Mouse (Mus musculus) midbrain, embryonic 14.5 days (tissue): ENCODE data around the gene Ttyh2. TPM values are rescaled to one million over a fixed set of nuclear protein-coding genes. Genes with fewer than 3 reads are reported as not detected.

Experiments used
- ATAC-seq: fragments of 200-750 bp; cut with Nextera tagmentation; 2 replicates; pipeline ENCODE4 v1.8.0; 2017; ENCODE audit warnings: moderate number of reproducible peaks, moderate library complexity; ENCODE audit not compliant: low FRiP score, low TSS enrichment
- DNase-seq: peaks from one replicate; pipeline ENCODE4 v3.0.0-alpha.2; 2015
- H3K27ac ChIP-seq: fragments of 300-500 bp; sonication (generic); replicated peaks from 2 replicates; pipeline ENCODE4 v1.5.1; 2014; ENCODE audit warnings: mild to moderate bottlenecking, low read depth, low read length, moderate library complexity
- H3K27me3 ChIP-seq: fragments of 300-500 bp; sonication (generic); 2 replicates; pipeline ENCODE4 v1.6.1; 2014; ENCODE audit warnings: low read length, control low read depth, mixed read lengths; ENCODE audit not compliant: control insufficient read depth, insufficient read depth
- H3K36me3 ChIP-seq: fragments of 300-500 bp; sonication (generic); 2 replicates; pipeline ENCODE4 v1.6.1; 2014; ENCODE audit warnings: low read length, control low read depth; ENCODE audit not compliant: control insufficient read depth, insufficient read depth
- H3K4me1 ChIP-seq: fragments of 300-500 bp; sonication (generic); 2 replicates; pipeline ENCODE4 v1.6.1; 2014; ENCODE audit warnings: mild to moderate bottlenecking, antibody characterized with exemption, low read length, control low read depth; ENCODE audit not compliant: control insufficient read depth, insufficient read depth
- H3K4me2 ChIP-seq: fragments of 300-500 bp; sonication (generic); 2 replicates; pipeline ENCODE4 v1.6.1; 2014; ENCODE audit warnings: mild to moderate bottlenecking, low read length, moderate library complexity
- H3K4me3 ChIP-seq: fragments of 300-500 bp; sonication (generic); replicated peaks from 2 replicates; pipeline ENCODE4 v1.5.1; 2014; ENCODE audit warnings: low read depth, low read length
- H3K9ac ChIP-seq: fragments of 300-500 bp; sonication (generic); replicated peaks from 2 replicates; pipeline ENCODE4 v1.6.1; 2014; ENCODE audit warnings: mild to moderate bottlenecking, low read length, moderate library complexity
- H3K9me3 ChIP-seq: fragments of 300-500 bp; sonication (generic); 2 replicates; pipeline ENCODE4 v1.6.1; 2016; ENCODE audit warnings: low read length, control low read depth, mixed read lengths; ENCODE audit not compliant: control insufficient read depth
- WGBS: fragments of 180-500 bp; shearing (Covaris S2); extraction: QIAGEN DNeasy Blood & Tissue Kit; methylation state at CpG from one replicate; pipeline ENCODE4 v1.1.7; 2014; 5-methylcytosine and 5-hydroxymethylcytosine counted together
- polyA plus RNA-seq: library from polyadenylated mRNA; unstranded; fragments of >200 nt; fragmentation: Nextera tagmentation; extraction: Ambion mirVana; gene quantifications from 2 replicates; pipeline ENCODE4 v1.2.1, GENCODE M21; 2014

Ttyh2 gene
- polyA plus RNA-seq, 1 experiment from 2014 or later = 31.0 TPM

DNA sequence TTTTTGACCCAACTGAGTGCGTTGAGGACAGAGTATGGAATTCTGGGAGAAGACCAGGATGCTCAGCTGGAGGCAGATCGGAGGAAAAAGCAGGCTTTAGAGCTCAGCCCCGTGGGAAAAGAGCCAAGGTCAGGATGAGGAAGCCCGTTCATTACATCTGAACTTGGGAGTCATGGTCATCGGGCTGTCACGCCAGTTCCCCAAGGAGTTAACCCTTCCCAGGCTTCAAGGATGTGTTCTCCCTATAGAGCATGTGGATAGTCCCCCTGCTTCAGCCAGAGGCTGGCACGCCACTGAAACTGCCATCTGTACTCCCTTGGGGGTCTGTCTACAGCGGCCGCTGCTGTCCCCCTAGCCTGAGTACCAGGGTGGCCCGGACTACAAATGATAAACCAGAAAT, 5.1 kb downstream of the Ttyh2 start:
- ATAC-seq (no peak), DNase-seq (no peak)
- WGBS = 59% methylated on average over 10 of the region's 10 CpGs
- 0 out of 2 replicates have a peak overlapping the region, but pooled peaks have one; percentile 3 for H3K9ac ChIP-seq
- H3K27ac ChIP-seq = no peak overlapping the region
- peaks cover 14% of the 10 kb centered on the region for H3K4me1 ChIP-seq
- H3K27me3 ChIP-seq = peaks cover 3% of the 10 kb centered on the region; the same call in 1 of the 2 replicates
- no peak overlapping the region for H3K4me3 ChIP-seq
- no peaks in the 10 kb centered on the region for H3K9me3 ChIP-seq
- H3K36me3 ChIP-seq = no peaks in the 10 kb centered on the region
- H3K4me2 ChIP-seq = no peak overlapping the region

DNA sequence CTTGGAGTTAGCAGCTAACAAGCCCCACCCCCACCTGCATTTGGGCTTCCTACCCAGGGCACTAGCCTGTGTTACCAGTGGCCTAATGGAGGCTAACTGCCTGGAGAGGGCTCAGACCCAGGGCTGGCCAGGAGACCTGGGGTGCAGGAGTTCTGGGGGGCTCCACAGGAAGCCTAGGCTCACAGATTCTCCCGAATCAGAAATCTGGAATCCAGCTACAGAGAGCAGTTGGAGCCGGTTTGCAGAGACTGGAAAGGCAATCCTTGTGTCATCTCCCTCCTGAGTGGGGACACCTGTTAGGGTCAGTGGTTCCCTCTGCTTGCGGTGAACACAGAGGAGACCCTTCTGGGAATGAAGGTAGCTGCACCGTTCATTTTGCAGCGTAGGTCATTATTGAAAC, 5.8 kb downstream of the Ttyh2 start:
- no peak for DNase-seq
- H3K4me3 ChIP-seq = no peak overlapping the region
- H3K4me1 ChIP-seq = peaks cover 8% of the 10 kb centered on the region
- no peak for ATAC-seq
- H3K27me3 ChIP-seq = no peaks in the 10 kb centered on the region
- H3K4me2 ChIP-seq = no peak overlapping the region
- WGBS = 57% methylated on average over 5 of the region's 5 CpGs
- no peaks in the 10 kb centered on the region for H3K9me3 ChIP-seq
- no peak overlapping the region for H3K9ac ChIP-seq
- H3K27ac ChIP-seq = no peak overlapping the region
- H3K36me3 ChIP-seq = no peaks in the 10 kb centered on the region

GRCm38 (mm10) chr11:114682321-114682900, 7.2 kb downstream of the Ttyh2 start:
- 96% methylated on average over 13 of the region's 13 CpGs for WGBS
- no peak for DNase-seq
- no peaks in the 10 kb centered on the region for H3K36me3 ChIP-seq

GRCm38 (mm10) chr11:114683029-114683721, 7.9 kb downstream of the Ttyh2 start:
- Histone ChIP-seq H3K27me3 (no peaks in the 10 kb centered on the region), H3K27ac (no peak overlapping the region), H3K9me3 (no peaks in the 10 kb centered on the region), H3K9ac (no peak overlapping the region), H3K4me1 (peaks cover 8% of the 10 kb centered on the region; the same call in 1 of the 2 replicates), H3K4me2 (no peak overlapping the region), H3K4me3 (no peak overlapping the region), H3K36me3 (no peaks in the 10 kb centered on the region)
- ATAC-seq (no peak), DNase-seq (no peak)
- 84% methylated on average over 10 of the region's 10 CpGs for WGBS

More at GRCm38 (mm10) chr11:114682321-114682900, 7.2 kb downstream of the Ttyh2 start:
- H3K27ac ChIP-seq = no peak overlapping the region
- H3K4me2 ChIP-seq = no peak overlapping the region
- peaks cover 8% of the 10 kb centered on the region; the same call in 1 of the 2 replicates for H3K4me1 ChIP-seq
- ATAC-seq = no peak
- H3K9ac ChIP-seq = no peak overlapping the region
- no peak overlapping the region for H3K4me3 ChIP-seq
- H3K9me3 ChIP-seq = no peaks in the 10 kb centered on the region
- H3K27me3 ChIP-seq = no peaks in the 10 kb centered on the region

GRCm38 (mm10) chr11:114683722-114684621, 8.7 kb downstream of the Ttyh2 start:
- no peak for ATAC-seq

GRCm38 (mm10) chr11:114684627-114685373, 9.6 kb downstream of the Ttyh2 start:
- H3K27me3 ChIP-seq = no peaks in the 10 kb centered on the region
- 74% methylated on average over 14 of the region's 14 CpGs for WGBS
- H3K36me3 ChIP-seq = no peaks in the 10 kb centered on the region
- ATAC-seq (no peak), DNase-seq (no peak)
- no peak overlapping the region for H3K4me2 ChIP-seq
- 0 out of 2 replicates have a peak, but pooled peaks cover 3% of the 10 kb centered on the region for H3K4me1 ChIP-seq
- no peak overlapping the region for H3K4me3 ChIP-seq
- no peak overlapping the region for H3K27ac ChIP-seq
- H3K9me3 ChIP-seq = no peaks in the 10 kb centered on the region
- no peak overlapping the region for H3K9ac ChIP-seq

More at GRCm38 (mm10) chr11:114683722-114684621, 8.7 kb downstream of the Ttyh2 start:
- no peak overlapping the region for H3K4me2 ChIP-seq
- no peaks in the 10 kb centered on the region for H3K27me3 ChIP-seq
- WGBS = 73% methylated on average over 20 of the region's 20 CpGs
- H3K36me3 ChIP-seq = no peaks in the 10 kb centered on the region
- no peak overlapping the region for H3K4me3 ChIP-seq
- no peaks in the 10 kb centered on the region for H3K9me3 ChIP-seq
- DNase-seq = no peak
- peaks cover 8% of the 10 kb centered on the region; the same call in 1 of the 2 replicates for H3K4me1 ChIP-seq
- H3K9ac ChIP-seq = no peak overlapping the region
- no peak overlapping the region for H3K27ac ChIP-seq

DNA sequence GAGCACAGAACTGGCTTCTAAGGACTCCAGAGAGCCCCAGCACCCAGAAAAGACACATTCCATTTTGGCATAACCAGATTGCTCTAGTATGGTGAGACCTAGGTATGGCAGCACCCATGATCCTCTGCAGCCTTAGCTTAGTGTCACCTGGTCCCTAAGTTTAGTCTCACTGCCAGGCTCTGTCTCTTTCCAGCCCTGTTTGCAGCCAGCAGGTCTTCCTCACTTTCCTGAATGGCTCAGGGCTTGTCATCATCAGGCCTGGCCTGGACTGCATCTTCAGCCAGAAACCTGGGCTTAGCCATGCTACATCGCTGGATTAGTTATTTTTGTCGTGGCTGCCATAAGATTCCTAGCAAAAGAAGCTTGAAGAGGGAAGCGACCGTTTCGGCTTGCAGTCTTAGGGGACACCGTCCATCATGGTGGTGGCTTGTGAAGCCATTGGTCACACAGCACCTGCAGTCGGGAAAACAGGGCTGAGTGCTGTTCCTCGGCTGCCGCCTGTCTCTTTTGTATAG, 10.4 kb downstream of the Ttyh2 start:
- Histone ChIP-seq H3K4me2 (no peak overlapping the region), H3K27me3 (no peaks in the 10 kb centered on the region), H3K4me3 (no peak overlapping the region), H3K9ac (no peak overlapping the region), H3K9me3 (no peaks in the 10 kb centered on the region), H3K36me3 (no peaks in the 10 kb centered on the region), H3K27ac (no peak overlapping the region), H3K4me1 (no peaks in the 10 kb centered on the region)
- WGBS = 74% methylated on average over 9 of the region's 9 CpGs
- DNase-seq = no peak
- ATAC-seq = no peak
